Mouse (Mus musculus) heart, adult 18-20 months (tissue): ENCODE results near the gene Tex12. TPM values are rescaled to one million over a fixed set of nuclear protein-coding genes. Genes with fewer than 3 reads are reported as not detected.

Source experiments
- DNase-seq, 2 experiments: peaks; one replicate each; pipeline ENCODE4 v3.0.0; 2021 to 2022; ENCODE audit warnings: mixed read lengths in 1 of 2
- total RNA-seq, 2 experiments: library from RNA; stranded (reverse); gene quantifications; 2 replicates each; pipeline ENCODE4 v1.2.3; 2021

Gene Tex12
- total RNA-seq, 2 experiments from 2014 or later = not detected

DNA sequence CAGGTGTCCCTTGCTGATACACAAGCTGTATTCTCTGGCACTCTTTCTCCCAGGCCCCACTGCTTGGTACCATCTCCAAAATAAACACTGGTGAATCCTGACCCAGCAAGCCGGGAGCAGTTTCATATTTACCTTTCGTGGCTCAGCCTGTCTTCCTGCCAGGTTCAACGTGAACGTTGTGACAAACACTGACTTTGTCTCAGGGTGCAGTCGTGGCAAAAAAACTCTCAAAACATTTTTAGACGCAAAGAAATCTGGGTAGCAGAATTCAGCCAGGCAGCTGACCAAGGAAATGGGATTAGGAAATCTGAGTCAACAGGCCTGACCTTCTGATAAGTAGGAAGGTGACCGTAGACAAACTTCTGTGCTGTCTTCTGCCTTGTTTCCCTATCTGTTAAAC lies 53.6 kb downstream of the Tex12 start:
- DNase-seq = peak in 1 of 2 experiments; percentile 11

Other genes with a start within 250 kb of the Tex12 start
- gene Rpl10-ps3, start 216.4 kb downstream of the Tex12 start, total RNA-seq = 100 to 1,000 TPM; 458 to 540 TPM
- gene Plet1, start 66.8 kb downstream of the Tex12 start, total RNA-seq = 1 to 10 TPM in 1 of 2 experiments, under 1 TPM in 1; 0.60 to 2.4 TPM
- 10 to 100 TPM; 27.9 to 36.1 TPM for gene Pts, start 32.6 kb downstream of the Tex12 start, total RNA-seq
- gene Il18, start 6.5 kb downstream of the Tex12 start, total RNA-seq = 1 to 10 TPM; 1.0 to 2.5 TPM
- gene Bco2, start 6.1 kb downstream of the Tex12 start, total RNA-seq = under 1 TPM; 0.52 to 0.64 TPM
- 100 to 1,000 TPM; 697 to 709 TPM for gene Sdhd, start 42.5 kb upstream of the Tex12 start, total RNA-seq
- gene Timm8b, start 42.6 kb upstream of the Tex12 start, total RNA-seq = 100 to 1,000 TPM; 270 to 292 TPM
- under 1 TPM; 0.20 to 0.95 TPM for gene Pih1d2, start 56.0 kb upstream of the Tex12 start, total RNA-seq
- 10 to 100 TPM; 11.6 to 14.2 TPM for gene Nkapd1, start 56.1 kb upstream of the Tex12 start, total RNA-seq
- 100 to 1,000 TPM; 390 to 395 TPM for gene Dlat, start 98.5 kb upstream of the Tex12 start, total RNA-seq
- 1 to 10 TPM; 3.0 to 4.1 TPM for gene Dixdc1, start 178.2 kb upstream of the Tex12 start, total RNA-seq
- gene 2310030G06Rik, start 185.2 kb upstream of the Tex12 start, total RNA-seq = 1 to 10 TPM; 2.2 to 2.6 TPM
- gene Cryab, start 190.0 kb upstream of the Tex12 start, total RNA-seq = 1,000 to 10,000 TPM; 3,376 to 3,486 TPM
- gene Hspb2, start 191.0 kb upstream of the Tex12 start, total RNA-seq = 100 to 1,000 TPM; 136 to 143 TPM
- gene Fdxacb1, start 206.9 kb upstream of the Tex12 start, total RNA-seq = 1 to 10 TPM; 4.1 to 5.8 TPM
- gene Alg9, start 213.7 kb upstream of the Tex12 start, total RNA-seq = 10 to 100 TPM; 10.4 to 12.1 TPM
- 10 to 100 TPM; 11.3 to 16.5 TPM for gene 1110032A03Rik, start 214.2 kb upstream of the Tex12 start, total RNA-seq